Mouse (Mus musculus) gastrocnemius, postnatal 25 days (tissue): Measurements from ENCODE around the gene Phospho1. TPM values are rescaled to one million over a fixed set of nuclear protein-coding genes. Genes with fewer than 3 reads are reported as not detected.

Experiments used
- DNase-seq: peaks from one replicate; pipeline ENCODE4 v3.0.0; 2022
- total RNA-seq, 2 experiments: library from RNA; stranded (reverse); gene quantifications; 1 replicate in 1 of 2; 2 replicates in 1 of 2; pipeline ENCODE4 v1.2.3; 2021

Phospho1 gene
- total RNA-seq, 2 experiments from 2014 or later, result 288 to 335 TPM

GRCm38 (mm10) chr11:95812224-95812623, 12.1 kb upstream of the Phospho1 start:
- DNase-seq, result no peak

- no peak for DNase-seq
Observed at GRCm38 (mm10) chr11:95814101-95814500, 10.2 kb upstream of the Phospho1 start.

- no peak for DNase-seq
Observed at GRCm38 (mm10) chr11:95814857-95815256, 9.4 kb upstream of the Phospho1 start.

DNA sequence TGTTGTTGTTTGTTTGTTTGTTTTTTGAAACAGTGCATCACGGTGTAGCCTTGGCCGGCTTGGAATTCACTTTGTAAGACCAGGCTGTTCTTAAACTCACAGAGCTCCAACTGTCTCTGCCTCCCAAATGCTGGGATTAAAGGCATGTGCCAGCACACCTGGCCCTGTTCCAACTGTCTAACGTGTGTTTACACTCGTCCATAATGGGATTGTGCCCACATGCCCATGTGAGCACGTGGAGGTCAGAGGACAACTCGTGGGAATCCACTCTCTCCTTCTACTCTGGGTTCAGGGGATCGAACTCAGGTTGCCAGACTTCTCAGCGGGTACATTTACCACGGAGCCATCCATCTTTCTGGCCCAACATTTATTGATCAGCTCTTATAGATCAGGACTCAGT, 8.9 kb upstream of the Phospho1 start:
- no peak for DNase-seq

DNA sequence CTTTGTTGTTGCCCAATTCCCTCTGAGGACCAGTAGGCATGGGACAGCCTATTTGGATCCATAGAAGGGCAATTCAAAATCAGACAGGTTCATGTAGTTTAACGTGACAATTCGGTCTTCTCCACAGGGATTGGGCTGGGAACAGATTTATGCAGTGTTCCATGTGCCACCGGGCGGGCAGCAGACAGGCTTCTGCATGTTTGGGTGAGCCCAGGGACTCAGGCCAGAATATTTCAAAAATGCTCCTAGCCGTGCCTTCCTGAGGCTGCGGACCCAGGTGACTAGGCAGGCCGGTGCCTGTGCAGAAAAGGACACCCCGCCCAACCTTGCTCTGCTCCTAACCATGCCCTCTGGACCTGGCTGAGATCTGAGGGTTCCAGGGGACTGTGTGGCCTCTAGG, 5.2 kb upstream of the Phospho1 start:
- no peak for DNase-seq

GRCm38 (mm10) chr11:95821511-95821910, 2.8 kb upstream of the Phospho1 start:
- no peak for DNase-seq

- DNase-seq, result no peak
Observed at GRCm38 (mm10) chr11:95822437-95822836, 1.9 kb upstream of the Phospho1 start.

DNA sequence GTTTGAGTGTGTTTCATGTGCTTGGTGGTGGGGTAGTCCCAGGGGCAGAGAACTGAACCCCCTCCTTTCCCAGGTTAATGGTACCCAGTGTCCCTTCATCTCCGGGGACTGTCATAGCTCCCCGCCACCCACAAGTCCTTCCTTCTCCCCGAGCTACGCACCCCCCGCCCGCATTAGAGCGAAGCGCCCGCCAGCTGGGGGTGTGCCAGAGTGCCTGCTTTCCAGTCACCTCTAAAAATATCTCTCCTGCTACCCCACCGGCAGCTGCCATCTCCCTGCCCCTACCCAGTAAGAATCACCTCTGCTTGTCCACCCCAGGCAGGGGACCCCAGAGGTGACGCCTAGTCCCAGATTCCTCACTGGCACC, 561 bp downstream of the Phospho1 start:
- DNase-seq, result peak; percentile 87

DNA sequence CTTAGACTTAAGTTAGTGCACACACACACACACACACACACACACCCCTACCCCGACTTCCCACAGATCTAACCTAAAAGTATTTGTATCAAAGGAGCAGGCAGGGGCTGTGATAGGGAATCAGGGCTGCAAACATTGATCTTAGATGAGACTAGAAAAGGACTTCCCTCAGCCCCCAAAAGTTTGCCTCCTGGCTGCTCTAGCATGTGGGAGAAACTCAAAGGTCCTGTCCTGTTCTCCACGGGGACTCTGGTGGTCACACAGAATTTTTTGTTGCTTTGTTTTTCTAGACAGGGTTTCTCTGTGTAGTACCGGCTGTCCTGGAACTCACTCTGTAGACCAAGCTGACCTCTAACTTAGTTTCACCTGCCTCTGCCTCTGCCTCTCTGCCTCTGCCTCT, 1.3 kb downstream of the Phospho1 start:
- DNase-seq, result no peak

- no peak for DNase-seq
Observed at GRCm38 (mm10) chr11:95826317-95827167, 2.2 kb downstream of the Phospho1 start.

DNA sequence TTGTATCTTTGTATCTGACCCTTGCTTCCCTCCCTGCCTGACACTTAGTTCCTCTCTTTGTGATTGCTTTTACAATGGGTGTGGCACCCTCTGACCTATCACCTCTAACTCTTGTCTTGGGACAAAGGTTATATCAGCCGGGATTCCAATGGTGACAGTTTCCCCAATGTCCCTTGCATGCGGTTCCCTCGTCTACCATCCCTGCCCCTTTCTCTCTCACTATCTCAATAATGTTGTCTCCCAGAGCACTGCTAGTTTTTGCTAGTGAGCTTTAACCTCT, 2.8 kb downstream of the Phospho1 start:
- no peak for DNase-seq

DNA sequence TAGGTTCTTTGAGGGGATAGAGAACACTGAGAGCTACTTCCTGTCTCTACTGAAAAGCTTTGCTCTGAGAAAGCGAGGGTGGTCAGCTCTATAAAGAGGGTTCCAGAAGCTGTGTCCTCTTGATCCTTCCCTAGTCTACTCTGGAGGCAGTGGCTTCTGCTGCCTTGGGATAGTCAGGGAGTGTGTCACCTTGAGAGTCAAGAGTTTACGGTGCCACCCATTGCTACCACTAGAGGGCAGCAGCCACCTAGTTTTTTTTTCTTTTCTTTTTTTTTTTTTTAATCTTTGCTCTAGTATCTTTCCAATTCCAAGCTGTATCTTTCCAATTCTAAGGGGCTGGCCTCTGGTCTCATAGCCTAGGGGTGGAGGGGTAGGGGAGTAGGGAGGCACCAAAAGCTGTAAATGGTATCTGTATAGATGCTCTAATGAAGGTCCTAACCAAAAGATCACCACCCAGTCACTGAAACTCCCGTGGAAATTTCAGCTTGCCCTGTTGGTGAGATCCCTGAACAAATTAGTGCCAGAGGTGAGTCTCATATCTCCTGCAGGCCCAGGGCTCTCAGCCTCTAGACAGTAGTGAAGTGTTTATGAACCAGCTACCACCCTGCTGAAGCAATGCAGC, 3.3 kb downstream of the Phospho1 start:
- no peak for DNase-seq

GRCm38 (mm10) chr11:95828181-95828964, 4.1 kb downstream of the Phospho1 start:
- DNase-seq, result no peak

- no peak for DNase-seq
Observed at GRCm38 (mm10) chr11:95829526-95830050, 5.3 kb downstream of the Phospho1 start.

GRCm38 (mm10) chr11:95830411-95831275, 6.3 kb downstream of the Phospho1 start:
- DNase-seq, result no peak

DNA sequence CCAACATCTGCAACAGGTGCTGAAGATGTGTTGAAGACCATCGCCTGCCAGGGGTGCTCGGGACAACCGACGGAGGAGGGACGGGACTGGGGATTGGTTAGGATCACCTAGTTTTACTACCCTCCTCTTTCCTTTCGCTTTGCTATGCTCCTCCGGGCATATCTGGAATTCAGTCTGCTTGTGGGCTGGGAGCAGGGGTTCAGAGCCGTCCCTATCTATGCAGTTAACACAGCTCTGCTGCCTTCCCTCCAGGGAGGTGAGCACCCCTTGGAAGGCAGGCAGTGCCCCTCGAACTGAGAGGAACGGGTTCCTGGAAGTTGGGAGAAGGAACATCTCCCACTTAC, 6.9 kb downstream of the Phospho1 start:
- no peak for DNase-seq

GRCm38 (mm10) chr11:95831641-95832040, 7.3 kb downstream of the Phospho1 start:
- no peak for DNase-seq

GRCm38 (mm10) chr11:95832129-95833005, 8.1 kb downstream of the Phospho1 start:
- no peak for DNase-seq

GRCm38 (mm10) chr11:95833006-95833570, 8.8 kb downstream of the Phospho1 start:
- DNase-seq, result no peak

DNA sequence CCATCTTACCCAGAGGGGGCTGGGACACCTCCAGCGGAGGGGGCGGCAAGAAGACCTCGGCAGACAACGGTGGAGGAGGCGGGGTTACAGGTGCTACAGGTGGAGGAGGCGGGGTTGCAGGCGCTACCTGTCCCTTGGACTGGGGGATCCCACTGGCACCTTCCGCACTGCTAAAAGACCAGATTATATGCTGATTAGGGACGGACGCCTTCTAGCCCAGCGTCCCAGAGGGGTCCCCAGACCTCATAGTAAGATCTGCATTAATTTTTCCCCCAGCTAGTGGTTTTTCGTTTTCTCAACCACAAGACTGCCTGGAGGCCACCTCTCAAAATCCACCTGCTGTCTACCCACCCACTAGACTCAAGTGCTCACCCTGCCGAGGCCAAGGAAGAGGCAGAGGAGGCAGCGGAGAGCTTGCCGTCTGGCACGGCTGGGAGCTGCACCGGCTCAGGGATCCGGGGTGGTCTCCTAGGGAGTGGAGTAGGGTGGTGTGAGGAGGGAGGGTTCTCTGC, 9.4 kb downstream of the Phospho1 start:
- no peak for DNase-seq
